Mouse (Mus musculus) common myeloid progenitor, adult 5-6 weeks (primary cell): ENCODE data around the gene Gss. TPM values are rescaled to one million over a fixed set of nuclear protein-coding genes. Genes with fewer than 3 reads are reported as not detected.

Experiments
- ATAC-seq: replicated peaks from 2 replicates; pipeline ENCODE4 v1.8.0; 2016; ENCODE audit warnings: low read depth, mild to moderate bottlenecking, moderate TSS enrichment, inconsistent platforms; ENCODE audit not compliant: poor library complexity, severe bottlenecking
- total RNA-seq: library from RNA; stranded (forward); fragments of 200-1000, 187-1606 nt; gene quantifications from 2 replicates; pipeline ENCODE4 v1.2.3, GENCODE M21; 2017

Gss gene
- 18.4 and 22.5 TPM in 2 replicates for total RNA-seq

DNA sequence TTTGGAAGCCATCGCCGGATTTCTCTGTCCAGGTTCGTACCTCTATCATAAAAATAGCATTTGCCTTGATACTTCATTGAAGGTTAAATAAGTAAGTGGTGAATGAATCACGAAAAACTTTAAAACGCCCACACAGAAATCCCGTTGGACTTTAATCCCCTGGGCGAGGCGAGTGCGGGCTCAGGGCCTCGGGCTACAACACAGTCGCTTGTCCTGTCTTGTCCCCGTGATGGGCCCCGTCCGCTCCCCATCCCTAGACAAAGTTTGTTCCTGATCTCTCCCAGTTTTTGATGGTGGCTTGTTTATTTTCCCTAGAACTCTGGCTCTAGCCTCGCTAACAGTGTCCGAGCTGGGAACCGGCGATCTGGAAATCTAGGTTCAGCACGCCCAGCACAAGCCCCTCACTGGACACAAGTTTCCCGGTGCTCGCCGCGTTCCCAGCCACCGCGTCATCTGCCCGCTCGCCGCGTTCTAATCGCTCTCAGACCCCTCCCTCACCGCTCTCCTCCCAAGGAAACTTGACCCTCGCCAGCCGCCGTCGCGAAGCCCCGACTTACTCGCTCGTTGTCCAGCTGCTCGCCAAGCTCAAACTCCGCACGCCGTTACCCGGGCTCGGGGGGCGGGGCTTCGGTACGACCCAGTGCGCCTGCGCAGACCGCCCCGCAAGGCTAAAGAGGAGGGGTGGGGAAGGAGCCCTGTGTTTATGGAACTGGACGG is at the start of gene Gss:
Gene Gss (minus strand): TSS at position 674 of the 717 bp plus-strand sequence.
- peak; percentile 93 for ATAC-seq

DNA sequence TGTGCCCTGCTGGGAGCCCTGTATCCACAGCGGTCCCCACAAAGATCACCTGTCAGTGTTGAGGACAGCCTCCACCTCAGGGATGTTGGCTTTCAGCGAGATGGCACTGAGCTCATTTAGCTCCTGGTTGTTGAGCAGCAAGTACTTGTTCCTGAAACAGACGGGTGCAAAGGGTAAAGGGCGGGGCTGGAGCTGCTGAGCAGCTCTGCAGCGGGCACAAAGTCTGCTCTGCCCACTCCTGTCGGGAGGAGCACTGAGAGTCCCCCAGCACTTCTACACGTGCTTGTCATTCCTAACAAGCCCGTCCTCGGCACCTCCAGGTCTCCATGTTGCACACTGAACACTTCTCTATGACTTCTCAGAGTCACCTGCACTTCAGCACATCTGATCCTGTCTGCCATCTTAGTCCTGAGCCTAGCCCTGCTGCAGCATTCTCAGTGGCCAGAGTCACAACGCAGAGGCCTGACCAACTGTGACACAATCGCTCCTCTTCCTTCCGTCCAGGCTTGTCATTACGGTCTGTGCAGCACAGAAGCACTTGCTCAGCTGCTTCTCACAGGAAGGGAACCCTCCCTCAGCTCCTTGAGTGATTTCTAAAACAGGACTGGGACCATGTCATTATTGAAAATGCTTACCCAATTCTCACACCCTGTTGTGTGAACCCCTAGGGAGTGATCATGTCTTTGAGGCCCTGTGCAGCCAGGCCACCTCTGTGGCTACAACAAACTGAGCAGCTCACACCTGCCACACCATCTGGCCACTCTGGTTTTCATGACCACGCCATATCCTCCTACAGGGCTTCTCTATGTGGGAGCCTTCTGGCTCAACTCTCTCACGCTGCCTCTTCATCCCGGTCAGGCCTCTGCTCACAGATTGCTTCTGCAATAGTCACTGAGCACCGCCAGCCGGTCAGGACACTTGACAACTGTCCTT is 49.2 kb upstream of the Gss start:
- ATAC-seq, result no peak

- no peak for ATAC-seq
These were observed 48.0 kb upstream of the Gss start for GRCm38 (mm10) chr2:155640656-155641055.

- no peak for ATAC-seq
These were observed 44.8 kb upstream of the Gss start for GRCm38 (mm10) chr2:155637411-155637810.

DNA sequence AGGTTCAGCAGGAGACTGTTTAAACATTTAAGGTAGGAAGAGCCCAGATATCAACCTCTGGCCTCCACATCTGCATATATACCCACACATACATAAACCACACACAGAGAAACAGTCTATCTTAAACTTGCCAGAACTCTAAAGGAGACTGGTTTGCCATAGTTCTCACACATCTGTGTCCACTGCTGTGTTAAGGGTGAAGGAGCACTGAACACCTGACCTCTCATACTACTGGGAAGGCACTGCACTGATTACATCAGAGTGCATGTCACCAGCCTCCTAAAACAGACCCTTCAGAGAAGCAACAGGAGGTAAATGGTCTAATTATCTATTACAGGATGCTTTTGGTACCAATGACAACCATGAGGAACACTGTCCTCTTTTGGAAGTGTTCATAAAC is 44.3 kb upstream of the Gss start:
- no peak for ATAC-seq

GRCm38 (mm10) chr2:155635961-155636360 is 43.4 kb upstream of the Gss start:
- no peak for ATAC-seq

DNA sequence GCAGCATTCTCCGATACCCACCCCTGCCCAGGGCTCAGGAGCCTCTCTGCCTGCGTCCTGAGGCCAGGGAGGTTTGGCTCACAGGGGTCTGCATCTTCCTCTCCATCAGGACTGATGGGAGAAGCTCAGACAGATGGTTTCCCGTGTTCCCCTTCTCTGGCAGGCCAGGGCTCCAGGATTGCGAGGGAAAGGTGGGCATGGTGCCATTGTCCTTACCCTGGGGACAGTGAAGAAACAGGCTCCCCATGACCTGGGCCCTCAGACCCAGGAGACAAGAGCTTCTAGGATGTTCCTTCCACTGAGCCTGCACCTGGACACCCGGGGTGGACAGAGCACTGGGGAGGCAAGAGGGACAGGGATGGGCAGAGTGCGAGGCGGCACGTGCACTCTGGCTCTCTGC is 42.0 kb upstream of the Gss start:
- ATAC-seq, result no peak

GRCm38 (mm10) chr2:155633731-155634130 is 41.1 kb upstream of the Gss start:
- ATAC-seq, result no peak

- ATAC-seq, result no peak
These were observed 40.5 kb upstream of the Gss start for GRCm38 (mm10) chr2:155633121-155633520.

GRCm38 (mm10) chr2:155632138-155632936 is 39.7 kb upstream of the Gss start:
- ATAC-seq, result no peak

- 0 out of 2 replicates have a peak, but pooled peaks have one; percentile 2 for ATAC-seq
These were observed 38.2 kb upstream of the Gss start for GRCm38 (mm10) chr2:155630590-155631416.

GRCm38 (mm10) chr2:155630153-155630552 is 37.5 kb upstream of the Gss start:
- no peak for ATAC-seq

DNA sequence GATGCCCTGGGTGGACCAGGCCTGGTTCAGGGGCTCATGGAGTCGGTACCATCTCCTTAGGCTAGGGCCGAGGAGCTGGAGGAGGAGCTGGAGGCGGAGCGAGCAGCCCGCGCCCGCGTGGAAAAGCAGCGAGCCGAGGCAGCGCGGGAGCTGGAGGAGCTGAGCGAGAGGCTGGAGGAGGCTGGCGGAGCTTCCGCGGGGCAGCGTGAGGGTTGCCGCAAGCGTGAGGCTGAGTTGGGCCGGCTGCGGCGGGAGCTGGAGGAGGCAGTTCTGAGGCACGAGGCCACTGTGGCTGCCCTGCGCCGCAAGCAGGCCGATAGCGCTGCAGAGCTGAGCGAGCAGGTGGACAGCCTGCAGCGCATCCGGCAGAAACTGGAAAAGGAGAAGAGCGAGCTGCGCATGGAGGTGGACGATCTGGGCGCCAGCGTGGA is 36.6 kb upstream of the Gss start:
- peak; percentile 22; the same call in 1 of the 2 replicates for ATAC-seq

DNA sequence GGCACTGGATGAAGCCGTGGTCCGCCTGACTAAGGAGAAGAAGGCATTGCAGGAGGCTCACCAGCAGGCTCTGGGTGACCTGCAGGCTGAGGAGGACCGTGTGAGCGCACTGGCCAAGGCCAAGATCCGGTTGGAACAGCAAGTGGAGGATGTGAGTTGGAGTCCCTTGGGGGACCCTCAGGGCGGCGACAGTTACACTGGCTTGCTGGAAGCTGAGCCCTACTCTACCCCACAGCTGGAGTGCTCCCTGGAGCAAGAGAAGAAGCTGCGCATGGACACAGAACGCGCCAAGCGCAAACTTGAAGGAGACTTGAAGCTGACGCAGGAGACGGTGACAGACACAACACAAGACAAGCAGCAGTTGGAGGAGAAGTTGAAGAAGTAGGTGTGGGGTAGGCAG is 35.9 kb upstream of the Gss start:
- no peak for ATAC-seq

DNA sequence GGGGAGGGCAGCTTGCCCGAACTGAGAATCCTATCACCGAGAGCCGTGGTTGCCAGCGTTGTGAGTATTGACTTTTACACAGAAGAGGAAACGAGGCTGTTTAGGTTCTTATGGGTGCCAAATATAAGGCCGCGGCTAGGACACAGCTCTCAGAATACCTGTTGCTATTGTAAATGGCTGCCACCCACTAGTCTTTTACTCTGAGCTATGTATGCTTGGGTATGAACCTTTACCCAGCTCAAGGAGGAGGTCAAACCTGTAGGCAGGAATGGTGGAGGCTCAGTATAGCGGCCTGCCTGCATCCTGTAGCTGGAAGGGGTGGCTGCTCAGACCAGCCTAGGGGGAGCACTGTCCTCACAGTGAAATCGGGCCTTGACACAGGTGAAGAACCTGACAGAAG is 35.5 kb upstream of the Gss start:
- ATAC-seq, result no peak

DNA sequence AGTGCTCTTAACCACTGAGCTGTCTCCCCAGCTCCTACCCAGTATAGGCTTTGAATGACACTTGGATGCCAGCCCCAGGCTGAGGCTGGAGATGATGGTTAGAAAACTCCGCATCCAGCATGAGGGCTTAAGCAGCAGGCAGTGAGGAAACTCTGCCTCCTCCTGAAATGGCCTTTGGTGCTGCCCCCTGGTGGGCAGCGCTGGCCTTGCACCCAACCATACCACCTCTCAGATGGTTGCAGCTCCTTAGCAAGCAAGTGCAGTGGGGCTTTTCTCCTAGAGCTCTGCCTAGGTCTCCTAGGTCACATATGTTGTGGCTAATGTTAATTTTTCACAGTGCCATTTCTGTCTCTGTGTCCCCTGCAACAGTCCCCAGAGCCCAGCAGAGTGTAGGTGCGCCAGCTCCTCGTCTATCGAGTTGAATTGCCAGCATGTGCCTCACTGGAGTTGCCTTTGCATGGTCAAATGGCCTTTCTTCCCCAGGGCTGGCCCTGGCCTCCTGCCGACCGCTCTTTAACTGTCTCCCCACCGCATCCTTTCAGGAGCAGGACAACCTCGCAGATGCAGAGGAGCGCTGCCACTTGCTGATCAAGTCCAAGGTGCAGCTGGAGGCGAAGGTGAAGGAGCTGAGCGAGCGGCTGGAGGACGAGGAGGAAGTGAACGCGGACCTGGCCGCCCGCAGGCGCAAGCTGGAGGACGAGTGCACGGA is 34.6 kb upstream of the Gss start:
- peak; percentile 58 for ATAC-seq

DNA sequence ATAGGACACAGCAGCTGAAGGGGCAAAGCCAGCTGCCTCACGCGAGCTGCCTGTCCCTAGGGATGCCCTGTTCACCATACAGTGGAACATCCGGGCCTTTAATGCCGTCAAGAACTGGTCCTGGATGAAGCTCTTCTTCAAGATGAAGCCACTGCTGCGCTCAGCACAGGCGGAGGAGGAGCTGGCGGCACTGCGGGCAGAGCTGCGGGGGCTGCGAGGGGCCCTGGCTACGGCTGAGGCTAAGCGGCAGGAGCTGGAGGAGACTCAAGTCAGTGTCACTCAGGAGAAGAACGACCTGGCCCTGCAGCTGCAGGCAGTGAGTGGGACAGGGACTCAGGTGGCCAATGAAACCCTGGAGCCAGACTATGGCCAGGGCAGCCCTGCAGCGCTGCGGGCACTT is 33.7 kb upstream of the Gss start:
- ATAC-seq, result no peak

GRCm38 (mm10) chr2:155624730-155625129 is 32.1 kb upstream of the Gss start:
- ATAC-seq, result peak; percentile 56

GRCm38 (mm10) chr2:155623996-155624395 is 31.4 kb upstream of the Gss start:
- ATAC-seq, result no peak
